Mouse (Mus musculus): ENCODE data around the gene Tubb4b.

DNA sequence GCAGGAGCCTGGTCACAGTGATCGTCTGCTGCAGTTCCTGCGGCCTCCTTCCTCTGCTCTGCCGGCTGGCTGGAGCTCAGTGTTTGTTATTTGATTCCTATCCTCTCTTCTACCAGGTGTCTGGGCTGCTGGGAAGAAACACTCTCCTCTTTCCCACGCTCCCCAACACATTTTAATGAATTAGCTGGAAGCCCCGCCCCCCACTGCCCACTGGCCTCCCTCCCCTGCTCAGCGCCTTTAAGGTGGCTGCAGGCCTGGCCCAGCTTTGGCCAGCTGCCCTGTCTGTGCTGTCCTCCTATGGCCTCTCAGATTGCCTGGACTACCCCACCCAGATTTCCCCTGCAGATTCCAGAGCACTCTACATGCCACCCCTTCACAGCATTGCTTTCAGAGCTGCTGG, 46.8 kb downstream of the Tubb4b start:
- TF ChIP-seq POLR2A (IDR thresholded peaks at IDR 0.05; ENCODE audit: borderline replicate concordance, insufficient read depth, low read length) = no peak
- TF ChIP-seq CTCF (IDR thresholded peaks at IDR 0.05; ENCODE audit: borderline replicate concordance, insufficient read depth, low read depth, low read length) = no peak

Data from cerebellum, adult 2 months (tissue).